Mouse (Mus musculus): ENCODE results near the gene Nmur1.

Gene Nmur1

DNA sequence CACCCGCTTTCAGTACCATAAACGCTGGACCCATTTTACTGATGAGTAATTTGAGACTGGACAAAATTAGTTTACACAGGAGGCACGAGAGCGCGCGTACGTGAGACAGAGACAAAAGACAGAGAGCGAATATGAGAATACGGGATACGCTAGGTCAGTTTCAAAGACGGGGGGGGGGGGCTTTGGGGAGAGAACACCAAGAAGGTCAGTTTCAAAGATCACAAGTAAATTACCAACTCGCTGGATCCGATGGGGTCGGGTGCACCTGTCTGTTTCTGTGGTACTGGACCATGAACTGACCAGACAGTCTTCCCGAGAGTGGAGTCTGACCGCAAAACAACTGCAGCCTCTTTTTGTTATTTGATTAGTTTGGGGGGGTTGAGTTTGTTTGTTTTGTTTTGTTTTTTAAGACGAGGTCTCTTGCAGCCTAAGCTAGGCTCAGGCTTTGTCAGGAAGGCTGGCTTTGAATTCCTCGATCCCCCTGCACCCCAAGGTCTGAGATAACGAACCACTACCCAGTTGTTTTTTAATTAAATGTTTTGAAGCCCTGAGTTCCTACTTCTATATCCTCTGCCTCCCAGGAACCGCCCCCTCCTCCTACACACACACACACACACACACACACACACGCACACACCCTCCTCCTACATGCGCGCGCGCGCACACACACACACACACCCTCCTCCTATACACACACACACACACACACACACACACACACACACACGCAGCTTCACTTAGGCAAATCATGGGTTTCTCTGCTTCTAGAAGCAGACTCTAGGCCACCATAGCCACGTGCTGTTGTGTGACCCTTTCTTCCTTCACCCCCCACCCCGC lies 15.1 kb upstream of the Nmur1 start:
- no peak for DNase-seq (ENCODE audit: extremely low spot score, low read depth, low spot score)

- DNase-seq (ENCODE audit: extremely low spot score, low read depth, low spot score): no peak
Measured at GRCm38 (mm10) chr1:86440171-86440886, 14.3 kb upstream of the Nmur1 start.

GRCm38 (mm10) chr1:86439487-86440170 lies 13.6 kb upstream of the Nmur1 start:
- DNase-seq (ENCODE audit: extremely low spot score, low read depth, low spot score): no peak

GRCm38 (mm10) chr1:86438501-86438900 lies 12.5 kb upstream of the Nmur1 start:
- DNase-seq (ENCODE audit: extremely low spot score, low read depth, low spot score): no peak

GRCm38 (mm10) chr1:86438014-86438319 lies 11.9 kb upstream of the Nmur1 start:
- DNase-seq (ENCODE audit: extremely low spot score, low read depth, low spot score): no peak

DNA sequence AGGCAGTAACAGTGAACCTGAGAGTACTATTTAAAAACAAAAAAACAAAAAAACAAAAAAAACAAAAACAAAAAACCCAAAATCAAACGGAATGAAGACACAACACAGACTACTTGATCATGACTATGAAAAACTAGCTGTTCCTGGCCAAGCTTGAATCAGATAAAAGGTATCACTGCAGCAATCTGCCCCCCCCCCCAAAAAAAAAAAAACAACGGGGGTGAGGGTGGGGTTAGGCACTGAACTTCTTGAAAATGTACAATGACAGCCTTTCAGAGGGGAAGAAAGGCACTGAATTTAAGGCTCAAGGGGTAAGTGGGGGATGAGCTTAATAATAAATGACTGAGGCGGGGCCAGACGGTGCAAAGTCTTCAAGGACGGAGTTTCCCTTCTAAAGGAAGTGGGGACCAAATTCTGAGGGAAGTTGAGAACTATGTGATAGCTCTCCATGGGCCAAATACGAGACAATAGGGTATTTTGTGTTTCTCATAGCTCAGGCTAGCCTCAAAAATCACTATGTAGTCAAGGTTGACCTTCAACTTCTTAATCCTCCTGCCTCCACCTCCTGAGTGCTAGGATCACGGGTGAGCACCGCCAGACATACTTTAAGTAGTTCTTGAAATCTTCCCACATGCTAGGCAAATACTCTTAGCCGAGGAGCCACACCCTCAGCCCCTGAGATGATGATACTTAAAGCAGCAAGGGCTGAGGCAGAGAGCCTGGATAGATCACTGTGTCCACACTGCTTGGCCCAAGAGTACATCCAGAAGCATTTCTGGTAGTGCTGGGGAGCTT lies 11.4 kb upstream of the Nmur1 start:
- DNase-seq (ENCODE audit: extremely low spot score, low read depth, low spot score): no peak

DNA sequence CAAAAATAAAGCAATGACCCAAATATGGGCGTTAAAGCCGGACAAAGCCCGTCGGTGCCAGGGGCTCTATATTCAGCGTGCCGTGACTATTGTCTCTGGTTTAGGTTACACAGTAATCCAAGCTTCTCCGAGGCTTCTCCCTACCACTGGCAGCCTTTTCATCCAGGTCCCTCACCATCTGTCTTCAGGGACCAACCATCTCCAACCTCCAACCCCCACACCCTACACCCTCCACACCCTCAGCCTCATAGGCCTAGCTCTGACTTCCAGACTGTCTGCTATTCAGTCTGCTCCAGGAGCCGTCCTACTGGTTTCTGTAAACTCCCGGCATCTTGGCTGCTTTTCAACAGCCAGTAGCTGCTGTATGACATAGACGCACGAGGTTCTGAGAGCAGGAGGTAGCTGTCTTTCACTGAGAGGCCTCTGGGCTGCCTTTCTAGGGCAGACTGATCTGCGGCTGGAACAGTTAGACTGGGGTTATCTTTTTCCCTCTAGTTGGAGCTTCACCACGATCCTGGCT lies 9.3 kb upstream of the Nmur1 start:
- DNase-seq (ENCODE audit: extremely low spot score, low read depth, low spot score): no peak

DNA sequence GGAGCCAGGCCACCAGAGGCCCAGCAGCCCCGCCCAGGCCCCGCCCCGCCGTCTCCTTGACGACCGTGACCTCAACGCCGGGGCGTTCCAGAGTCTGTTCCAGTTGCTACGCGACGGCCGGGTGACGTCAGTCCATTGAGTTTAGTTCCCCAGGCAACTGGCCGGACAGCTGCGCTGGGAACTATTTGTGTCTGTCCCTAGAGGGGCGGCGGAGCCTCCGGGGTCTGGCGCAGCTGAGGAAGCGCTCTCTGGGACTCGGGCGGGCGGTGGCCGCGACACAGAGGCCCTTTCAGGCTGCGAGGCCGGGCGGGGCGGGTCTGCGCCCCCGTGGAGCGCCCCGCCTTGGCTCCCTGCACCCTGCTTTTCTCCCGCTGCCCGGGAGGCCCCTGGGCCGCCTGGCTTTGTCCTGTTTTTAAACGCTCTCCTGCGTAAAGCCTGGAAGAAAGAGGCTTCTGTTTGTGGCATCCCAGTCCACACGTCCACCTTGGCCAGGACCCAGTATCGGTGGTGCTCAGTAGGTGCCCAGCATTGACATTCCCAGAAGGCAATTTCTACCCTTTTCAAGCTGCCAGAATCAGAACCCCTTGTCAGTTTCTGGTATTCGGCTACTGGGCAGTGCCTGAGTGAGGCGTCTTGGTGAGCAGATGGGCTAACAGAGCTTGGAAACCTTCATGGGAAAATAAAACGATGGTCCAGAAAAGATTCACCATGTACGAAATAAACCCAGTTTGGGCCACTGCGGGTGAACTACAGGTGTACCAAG lies 8.6 kb upstream of the Nmur1 start:
- DNase-seq (ENCODE audit: extremely low spot score, low read depth, low spot score): peak; percentile 98

DNA sequence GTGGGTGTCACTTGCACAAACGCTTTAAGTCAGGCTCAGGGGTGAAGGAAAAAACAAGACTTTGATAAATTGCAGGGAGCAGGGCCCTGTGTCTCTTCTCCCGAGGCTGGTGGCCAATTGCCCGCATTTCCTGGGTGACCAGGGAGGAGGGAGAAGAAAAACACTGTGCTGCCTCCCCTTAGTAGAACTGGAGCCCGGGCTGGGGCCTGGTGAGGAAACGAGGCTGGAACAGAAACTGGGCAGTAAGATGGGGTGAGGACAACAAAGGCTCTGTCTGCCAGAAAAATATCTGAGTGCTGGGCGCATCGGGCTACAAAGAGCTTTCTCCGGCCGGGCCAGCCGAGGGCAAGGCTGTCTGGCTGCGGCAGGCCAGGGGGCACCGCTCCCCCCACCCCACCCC lies 8.0 kb upstream of the Nmur1 start:
- no peak for DNase-seq (ENCODE audit: extremely low spot score, low read depth, low spot score)

GRCm38 (mm10) chr1:86433359-86433758 lies 7.3 kb upstream of the Nmur1 start:
- no peak for DNase-seq (ENCODE audit: extremely low spot score, low read depth, low spot score)

- DNase-seq (ENCODE audit: extremely low spot score, low read depth, low spot score): no peak
Measured at GRCm38 (mm10) chr1:86432778-86433177, 6.8 kb upstream of the Nmur1 start.

- DNase-seq (ENCODE audit: extremely low spot score, low read depth, low spot score): no peak
Measured at GRCm38 (mm10) chr1:86430056-86430455, 4.0 kb upstream of the Nmur1 start.

- DNase-seq (ENCODE audit: extremely low spot score, low read depth, low spot score): no peak
Measured at GRCm38 (mm10) chr1:86424835-86425547, 1.0 kb downstream of the Nmur1 start.

GRCm38 (mm10) chr1:86424336-86424735 lies 1.7 kb downstream of the Nmur1 start:
- no peak for DNase-seq (ENCODE audit: extremely low spot score, low read depth, low spot score)

DNA sequence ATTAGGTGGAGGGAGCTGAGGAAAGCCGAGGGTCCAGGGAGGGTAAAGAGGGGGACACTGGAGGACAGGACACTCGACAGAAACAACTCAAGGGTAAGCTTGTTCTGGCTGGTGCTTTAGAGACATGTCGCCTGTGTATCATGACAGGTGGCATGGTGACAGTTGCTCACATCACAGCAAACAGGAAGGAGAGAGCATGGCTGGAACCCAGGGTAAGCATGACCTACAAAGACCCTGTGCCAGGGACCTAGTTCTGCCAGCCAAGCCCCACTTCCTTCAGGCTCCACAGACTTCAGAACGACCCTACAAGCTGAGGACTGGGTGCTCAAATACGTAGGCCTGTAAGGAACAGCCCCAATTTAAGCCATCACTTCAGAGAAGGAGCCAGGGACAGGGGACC lies 2.1 kb downstream of the Nmur1 start:
- no peak for DNase-seq (ENCODE audit: extremely low spot score, low read depth, low spot score)

DNA sequence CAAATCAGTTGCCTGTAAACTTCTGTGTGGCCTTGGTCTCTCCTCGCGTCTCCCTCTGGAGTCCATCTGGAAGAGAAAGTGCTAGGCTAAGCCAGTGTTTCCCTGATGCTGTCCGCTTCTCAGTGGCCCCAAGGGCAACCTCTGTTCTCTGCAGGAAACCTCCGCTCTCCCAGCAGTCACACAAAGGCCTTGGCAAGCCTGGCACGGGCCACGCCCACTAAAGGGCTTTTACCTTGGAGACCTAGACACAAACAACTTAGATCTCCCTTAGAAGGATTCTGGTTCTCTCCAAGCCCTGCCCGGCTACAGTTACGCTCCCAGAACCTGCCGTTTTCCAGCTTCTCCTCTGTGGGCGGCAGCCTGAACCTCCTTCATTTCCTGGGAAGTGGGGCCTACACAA lies 5.0 kb downstream of the Nmur1 start:
- DNase-seq (ENCODE audit: extremely low spot score, low read depth, low spot score): no peak

DNA sequence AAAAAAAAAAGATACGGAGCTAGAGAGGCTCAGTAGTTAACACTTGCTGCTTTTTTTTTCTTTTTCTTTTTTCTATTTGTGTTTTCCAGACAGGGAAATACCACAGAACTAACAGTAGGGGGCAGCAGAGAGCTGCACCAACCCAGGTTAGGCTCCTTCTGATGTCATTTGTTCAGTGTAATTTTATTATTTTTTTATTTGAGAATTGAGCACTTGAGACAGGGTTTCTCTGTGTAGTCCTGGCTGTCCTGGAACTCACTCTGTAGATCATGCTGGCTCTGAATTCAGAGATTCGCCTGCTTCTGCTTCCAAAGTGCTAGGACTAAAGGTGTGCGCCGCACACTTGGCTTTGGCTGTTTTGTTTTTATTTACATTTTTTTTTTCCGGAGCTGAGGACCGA lies 9.7 kb downstream of the Nmur1 start:
- DNase-seq (ENCODE audit: extremely low spot score, low read depth, low spot score): no peak

DNA sequence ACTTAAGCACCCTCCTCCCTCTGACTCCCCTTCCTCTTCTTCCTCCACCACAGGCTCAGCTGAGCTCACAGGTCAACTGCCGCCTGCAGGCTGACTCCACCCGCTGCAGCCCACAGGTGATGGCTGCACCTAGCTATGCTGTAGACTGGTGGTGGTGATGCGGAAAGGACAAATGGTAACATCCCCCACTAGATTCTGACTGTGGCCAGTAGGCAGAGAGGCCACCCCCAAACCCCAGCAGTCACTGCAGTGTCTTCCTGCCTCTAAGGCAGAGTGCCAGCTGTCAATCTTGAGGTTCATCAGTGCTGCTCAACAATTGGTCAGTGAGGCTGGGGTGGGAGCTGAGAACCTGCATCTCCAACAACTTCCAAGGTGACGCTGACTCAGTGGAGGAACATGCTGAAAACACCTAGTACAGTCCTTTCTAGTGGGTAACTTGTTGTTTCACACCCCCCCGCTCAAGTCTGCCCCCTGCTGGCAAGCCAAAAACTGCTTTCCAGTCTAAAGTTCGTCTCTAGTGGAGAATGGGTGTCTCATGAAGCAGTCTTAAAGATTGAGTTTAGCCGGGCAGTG lies 10.3 kb downstream of the Nmur1 start:
- no peak for DNase-seq (ENCODE audit: extremely low spot score, low read depth, low spot score)

- DNase-seq (ENCODE audit: extremely low spot score, low read depth, low spot score): no peak
Measured at GRCm38 (mm10) chr1:86415144-86415543, 10.9 kb downstream of the Nmur1 start.

Data from hindlimb bud, embryonic 11.5 days (tissue).